Mouse (Mus musculus) lung, postnatal 0 days (tissue): ENCODE data around the gene Hbp1.

Experiments
- CTCF ChIP-seq: IDR thresholded peaks from 2 replicates; pipeline ENCODE4 v1.5.1; 2016; ENCODE audit warnings: antibody characterized with exemption, mild to moderate bottlenecking
- EP300 ChIP-seq: IDR thresholded peaks from 2 replicates; pipeline ENCODE4 v1.6.1; 2016; ENCODE audit warnings: antibody characterized with exemption, mild to moderate bottlenecking, control low read depth

DNA sequence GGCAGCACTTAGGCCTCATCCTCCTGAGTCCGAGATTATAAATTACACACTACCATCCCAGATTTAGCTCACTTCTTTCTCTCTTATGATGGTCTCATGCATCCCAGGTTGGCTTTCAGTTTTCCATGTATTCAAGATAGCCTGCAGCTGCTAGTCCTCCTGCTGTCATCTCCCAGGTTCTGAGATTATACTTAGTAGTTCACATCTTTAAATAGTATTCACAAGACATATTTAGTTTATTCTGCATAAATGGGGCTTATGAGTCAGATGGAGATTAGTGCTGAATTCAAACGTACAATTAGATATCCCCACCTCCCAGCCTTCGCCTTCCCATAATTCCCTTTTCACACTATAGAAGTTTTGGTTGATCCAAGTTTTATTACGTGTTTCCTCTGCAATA, 73.6 kb downstream of the Hbp1 start:
- no peak for TF ChIP-seq CTCF
- TF ChIP-seq EP300 = no peak
